In the genomic region with DNA sequence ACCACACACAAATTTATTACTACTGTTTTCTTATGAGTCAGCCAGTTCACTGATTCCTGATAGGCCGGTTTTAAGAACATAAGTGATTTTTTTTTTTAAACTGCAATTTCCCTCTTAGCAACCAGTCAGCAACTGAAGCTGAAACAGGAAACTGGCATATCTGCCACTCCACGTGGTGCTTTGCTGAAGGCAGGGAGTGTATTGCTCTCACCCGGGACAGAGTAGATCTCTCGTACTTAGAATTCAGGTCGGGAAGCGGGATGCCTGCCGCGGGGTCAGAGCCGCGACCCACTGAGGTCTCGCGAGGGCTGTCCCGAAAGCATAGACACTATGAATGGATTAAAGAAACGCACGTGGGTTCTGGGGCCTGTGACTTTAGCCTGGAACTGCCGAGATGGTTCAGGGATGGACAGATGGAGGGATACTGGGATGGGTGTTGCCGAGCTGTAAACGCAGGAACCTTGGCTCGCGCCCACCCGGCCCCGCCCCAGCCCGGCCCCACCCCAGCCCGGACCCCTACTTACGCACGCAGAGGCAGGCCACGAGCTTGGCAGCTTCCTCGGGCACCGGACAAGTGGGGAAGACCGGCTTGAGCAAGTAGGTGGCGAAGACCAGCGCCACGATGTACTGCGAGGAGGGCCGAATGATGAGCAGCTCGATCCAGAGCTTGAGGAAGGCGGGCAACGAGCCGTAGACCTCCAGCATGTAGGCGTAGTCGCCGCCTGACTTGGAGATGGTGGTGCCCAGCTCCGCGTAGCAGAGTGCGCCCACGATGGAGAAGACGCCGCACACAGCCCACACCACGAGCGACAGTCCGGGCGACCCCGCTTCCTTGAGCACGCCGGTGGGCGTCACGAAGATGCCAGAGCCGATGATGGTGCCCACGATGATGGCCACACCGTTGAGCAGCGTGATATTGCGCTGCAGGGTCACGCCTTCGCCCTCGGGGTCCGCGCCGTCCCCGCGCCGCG, we compare ENCODE assay signal across 8 mouse cellular contexts. TPM values are rescaled to one million over a fixed set of nuclear protein-coding genes. Genes with fewer than 3 reads are reported as not detected.
A peak's percentile ranks its signal among the peaks of the same experiment; 100 is the strongest.
DNase-seq lines count a peak whose midpoint lies in the region; ATAC-seq and TF ChIP-seq lines count a peak whose summit lies in the region.

No protein-coding gene starts in this region.

- peak; percentile 16; the same call in 1 of the 2 replicates for ATAC-seq in limb, embryonic 14.5 days (ENCODE audit: low FRiP score, low read depth)
- peak; percentile 70 for ATAC-seq in midbrain, embryonic 13.5 days
- ATAC-seq in stomach, embryonic 15.5 days (ENCODE audit: insufficient read depth, low FRiP score, low read depth): peak; percentile 12; the same call in 1 of the 2 replicates

- no peak for TF ChIP-seq POLR2A in limb, embryonic 14.5 days (IDR thresholded peaks at IDR 0.05; ENCODE audit: borderline replicate concordance, extremely low read depth, insufficient read depth, insufficient read length)

- no peaks in the 10 kb centered on the region for H3K27me3 ChIP-seq in limb, embryonic 14.5 days (ENCODE audit: control insufficient read depth, insufficient read depth, low read length)
- H3K27me3 ChIP-seq in midbrain, embryonic 13.5 days: peaks cover 16% of the 10 kb centered on the region
- no peaks in the 10 kb centered on the region for H3K27me3 ChIP-seq in stomach, embryonic 15.5 days (replicated peaks)

- no peaks in the 10 kb centered on the region for H3K36me3 ChIP-seq in limb, embryonic 14.5 days (ENCODE audit: control insufficient read depth, insufficient read depth, low read length)
- no peaks in the 10 kb centered on the region for H3K36me3 ChIP-seq in midbrain, embryonic 13.5 days
- no peaks in the 10 kb centered on the region for H3K36me3 ChIP-seq in stomach, embryonic 15.5 days

- H3K9ac ChIP-seq in limb, embryonic 14.5 days (ENCODE audit: low read depth, low read length, severe bottlenecking): peak overlapping the region; percentile 62
- H3K9ac ChIP-seq in midbrain, embryonic 13.5 days (replicated peaks): peak overlapping the region; percentile 78
- H3K9ac ChIP-seq in stomach, embryonic 15.5 days: peak overlapping the region; percentile 40

- peak overlapping the region; percentile 77 for H3K4me3 ChIP-seq in limb, embryonic 14.5 days (replicated peaks; ENCODE audit: low read length)
- peak overlapping the region; percentile 71 for H3K4me3 ChIP-seq in midbrain, embryonic 13.5 days (replicated peaks)
- H3K4me3 ChIP-seq in stomach, embryonic 15.5 days (replicated peaks): peak overlapping the region; percentile 65

- no peaks in the 10 kb centered on the region for H3K9me3 ChIP-seq in limb, embryonic 14.5 days (ENCODE audit: control insufficient read depth, low read length)
- H3K9me3 ChIP-seq in midbrain, embryonic 13.5 days: no peaks in the 10 kb centered on the region
- no peaks in the 10 kb centered on the region for H3K9me3 ChIP-seq in stomach, embryonic 15.5 days

- peaks cover 18% of the 10 kb centered on the region for H3K4me1 ChIP-seq in limb, embryonic 14.5 days (ENCODE audit: control insufficient read depth, insufficient read depth, low read length)
- H3K4me1 ChIP-seq in midbrain, embryonic 13.5 days (replicated peaks): peaks cover 36% of the 10 kb centered on the region
- peaks cover 24% of the 10 kb centered on the region for H3K4me1 ChIP-seq in stomach, embryonic 15.5 days

- DNase-seq in cerebellum, adult 18-20 months: peak; percentile 47 to 51
- no peak for DNase-seq in cerebellum, adult 11 months
- peak; percentile 84 for DNase-seq in MEL-GATA-1-ER (ENCODE audit: extremely low read depth, low read depth)
- DNase-seq in embryo, embryonic 11 days: peak; percentile 70
- peak; percentile 37 for DNase-seq in heart, postnatal 4 days
- DNase-seq in limb, embryonic 14.5 days (ENCODE audit: low spot score): peak; percentile 37

- H3K4me2 ChIP-seq in limb, embryonic 14.5 days (replicated peaks; ENCODE audit: low read depth, low read length, severe bottlenecking): peak overlapping the region; percentile 98
- H3K4me2 ChIP-seq in midbrain, embryonic 13.5 days (replicated peaks): peak overlapping the region; percentile 98
- H3K4me2 ChIP-seq in stomach, embryonic 15.5 days: peak overlapping the region; percentile 97

- WGBS in limb, embryonic 14.5 days: under 1% methylated on average over 55 of the region's 72 CpGs
- WGBS in midbrain, embryonic 13.5 days: under 1% methylated on average over 71 of the region's 72 CpGs
- WGBS in stomach, embryonic 15.5 days: under 1% methylated on average over 72 of the region's 72 CpGs

- 0 out of 2 replicates have a peak overlapping the region, but pooled peaks have one; percentile 13 for H3K27ac ChIP-seq in limb, embryonic 14.5 days (replicated peaks; ENCODE audit: low read depth, low read length)
- peak overlapping the region; percentile 14; the same call in 1 of the 2 replicates for H3K27ac ChIP-seq in midbrain, embryonic 13.5 days
- H3K27ac ChIP-seq in stomach, embryonic 15.5 days: no peak overlapping the region

RNA-seq across cellular contexts. Expression of a gene that starts 0.7 kb away (rescaled TPM):
- 10 to 100 TPM; 21.5 to 24.5 TPM for total RNA-seq in heart, postnatal 4 days (2021)
- polyA plus RNA-seq in limb, embryonic 14.5 days (2012; rRNA removed): 34.6 and 43.9 TPM in 2 replicates
- polyA plus RNA-seq in limb, embryonic 14.5 days (2014; fragmentation: Nextera tagmentation; extraction: Ambion mirVana): 27.1 and 27.8 TPM in 2 replicates
- 34.2 and 37.3 TPM in 2 replicates for polyA plus RNA-seq in midbrain, embryonic 13.5 days (2015; fragmentation: Nextera tagmentation; extraction: Ambion mirVana)
- polyA plus RNA-seq in stomach, embryonic 15.5 days (2015; fragmentation: Nextera tagmentation; extraction: Ambion mirVana): 22.7 and 26.6 TPM in 2 replicates

RNA-seq across cellular contexts. Expression of a gene that starts 37.9 kb away (rescaled TPM):
- not detected for total RNA-seq in heart, postnatal 4 days (2021)
- polyA plus RNA-seq in limb, embryonic 14.5 days (2012; rRNA removed): not detected in 2 replicates
- polyA plus RNA-seq in limb, embryonic 14.5 days (2014; fragmentation: Nextera tagmentation; extraction: Ambion mirVana): 0.26 TPM in 1 of 2 replicates, not detected in the other
- polyA plus RNA-seq in midbrain, embryonic 13.5 days (2015; fragmentation: Nextera tagmentation; extraction: Ambion mirVana): 0.12 and 0.53 TPM in 2 replicates
- 0.21 and 0.22 TPM in 2 replicates for polyA plus RNA-seq in stomach, embryonic 15.5 days (2015; fragmentation: Nextera tagmentation; extraction: Ambion mirVana)

RNA-seq across cellular contexts. Expression of a gene that starts 42.7 kb away (rescaled TPM):
- 10 to 100 TPM in 1 of 2 experiments, 1 to 10 TPM in 1; 9.1 to 10.3 TPM for total RNA-seq in heart, postnatal 4 days (2021)
- 97.7 and 127 TPM in 2 replicates for polyA plus RNA-seq in limb, embryonic 14.5 days (2012; rRNA removed)
- 33.2 and 39.3 TPM in 2 replicates for polyA plus RNA-seq in limb, embryonic 14.5 days (2014; fragmentation: Nextera tagmentation; extraction: Ambion mirVana)
- polyA plus RNA-seq in midbrain, embryonic 13.5 days (2015; fragmentation: Nextera tagmentation; extraction: Ambion mirVana): 59.0 and 62.4 TPM in 2 replicates
- polyA plus RNA-seq in stomach, embryonic 15.5 days (2015; fragmentation: Nextera tagmentation; extraction: Ambion mirVana): 35.6 and 36.3 TPM in 2 replicates

Comparison
In these comparisons a context has a peak if more than half of its experiments do, and no peak if none do; other contexts are left out.
1. ATAC-seq: peak in every context shown above with its lines; median percentile 70 in midbrain, embryonic 13.5 days; 16 in limb, embryonic 14.5 days; 12 in stomach, embryonic 15.5 days.